Mouse (Mus musculus) heart, adult 9 months (tissue): ENCODE results near the gene Gm11037.

Experiments
- DNase-seq, 2 experiments: peaks; one replicate each; pipeline ENCODE4 v3.0.0; 2022; ENCODE audit warnings: low spot score in 2 of 2

Gene Gm11037

DNA sequence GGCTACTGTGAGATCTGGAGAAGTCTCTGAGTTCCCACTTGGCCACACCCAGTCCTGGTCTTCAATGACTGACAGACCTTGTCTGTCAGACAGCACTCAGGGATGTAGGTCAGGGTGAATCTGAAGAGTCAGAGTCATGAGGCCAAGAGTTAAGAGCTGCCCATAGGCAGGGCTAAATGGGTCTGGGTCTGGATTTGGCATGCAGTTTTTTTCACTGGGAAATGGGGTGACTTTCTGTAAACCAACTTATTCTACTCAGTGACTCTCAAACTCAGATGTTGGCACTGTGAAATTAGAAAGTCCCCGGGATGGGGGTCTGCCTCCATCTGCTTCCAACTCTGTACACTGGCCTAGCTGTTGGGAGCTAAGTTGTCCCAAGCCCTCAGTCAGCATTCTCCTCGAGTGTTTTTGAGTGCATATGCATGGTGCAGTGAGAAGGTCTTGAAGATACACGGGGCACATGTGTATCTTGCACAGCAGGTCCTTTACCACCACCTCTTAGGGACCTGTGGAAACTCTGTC lies 4.6 kb upstream of the Gm11037 start:
- DNase-seq: peak in 1 of 2 experiments; percentile 1

GRCm38 (mm10) chr2:131129836-131130235 lies 3.5 kb upstream of the Gm11037 start:
- peak in 1 of 2 experiments; percentile 63 for DNase-seq

- DNase-seq: no peak
These were observed 2.4 kb upstream of the Gm11037 start for GRCm38 (mm10) chr2:131130849-131131248.

- peak in 1 of 2 experiments; percentile 0 for DNase-seq
These were observed 997 bp upstream of the Gm11037 start for GRCm38 (mm10) chr2:131132111-131132888.

GRCm38 (mm10) chr2:131134381-131134780 lies 1.1 kb downstream of the Gm11037 start:
- peak; percentile 73 to 87 for DNase-seq

DNA sequence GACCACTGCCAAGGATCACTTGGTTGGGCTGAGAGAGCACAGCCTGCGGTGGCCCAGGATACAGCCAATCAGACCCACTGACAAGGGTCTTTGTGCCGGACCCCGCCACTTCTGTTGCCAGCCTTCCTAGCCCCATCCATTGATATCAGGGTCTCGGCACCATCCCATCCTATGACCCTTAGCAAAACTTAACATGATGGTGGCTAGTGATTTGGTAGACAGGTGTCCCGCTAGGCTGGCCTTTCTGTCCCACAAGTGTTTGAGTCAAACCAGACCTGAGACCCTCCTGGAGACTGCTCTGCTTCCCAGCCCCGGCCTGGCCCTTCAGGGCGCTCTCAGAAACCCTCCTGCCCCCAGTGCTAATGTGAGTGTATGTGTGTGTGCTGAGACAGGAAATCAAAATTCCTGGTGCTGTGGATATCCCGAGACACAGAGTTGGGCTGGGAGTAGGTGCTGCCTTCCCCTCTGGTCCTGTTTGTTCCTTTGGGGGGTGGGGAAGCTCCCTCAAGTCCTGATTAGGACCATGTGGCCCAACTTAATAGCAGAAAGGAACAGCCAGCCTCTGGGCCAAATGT lies 1.6 kb downstream of the Gm11037 start:
- no peak for DNase-seq

GRCm38 (mm10) chr2:131135521-131136139 lies 2.3 kb downstream of the Gm11037 start:
- DNase-seq: no peak

DNA sequence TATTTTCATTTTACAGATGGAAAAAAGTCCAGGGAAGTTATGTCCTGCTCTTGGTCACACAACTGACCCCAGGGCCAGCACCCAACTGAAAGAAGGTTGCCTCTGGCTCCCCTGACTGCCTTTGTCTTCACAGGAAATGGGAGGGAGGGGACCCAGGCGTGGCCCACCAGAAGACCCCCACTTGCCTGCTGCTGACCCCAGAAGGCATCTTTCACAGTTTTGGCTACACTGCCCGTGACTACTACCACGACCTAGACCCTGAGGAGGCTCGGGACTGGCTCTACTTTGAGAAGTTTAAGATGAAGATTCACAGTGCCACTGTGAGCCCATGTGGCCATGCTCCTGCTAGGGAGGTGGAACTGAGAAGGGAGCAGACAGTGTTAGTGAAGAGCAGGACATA lies 5.0 kb downstream of the Gm11037 start:
- DNase-seq: no peak

- no peak for DNase-seq
These were observed 5.5 kb downstream of the Gm11037 start for GRCm38 (mm10) chr2:131138760-131139159.

DNA sequence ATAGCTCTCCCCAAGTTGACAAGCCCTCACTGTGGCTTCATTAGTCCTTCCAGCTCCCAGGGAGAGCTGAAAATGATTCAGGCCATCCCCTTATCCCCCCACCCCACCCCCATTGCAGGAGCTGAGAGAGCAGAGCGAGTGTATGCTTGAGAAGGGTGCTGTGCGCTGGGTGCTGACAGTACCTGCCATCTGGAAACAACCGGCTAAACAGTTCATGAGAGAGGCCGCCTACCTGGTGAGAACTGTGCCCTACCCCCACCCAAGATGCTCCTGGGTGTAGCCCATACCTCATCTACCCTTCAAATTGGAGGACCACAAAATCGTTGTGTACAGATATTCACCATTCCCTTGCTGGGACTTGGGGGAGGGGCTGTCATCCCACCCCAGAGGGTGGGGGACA lies 6.0 kb downstream of the Gm11037 start:
- DNase-seq: no peak

GRCm38 (mm10) chr2:131139886-131140532 lies 6.7 kb downstream of the Gm11037 start:
- DNase-seq: peak; percentile 76 to 88

GRCm38 (mm10) chr2:131140533-131140905 lies 7.2 kb downstream of the Gm11037 start:
- no peak for DNase-seq

- no peak for DNase-seq
These were observed 8.2 kb downstream of the Gm11037 start for GRCm38 (mm10) chr2:131141336-131141986.

DNA sequence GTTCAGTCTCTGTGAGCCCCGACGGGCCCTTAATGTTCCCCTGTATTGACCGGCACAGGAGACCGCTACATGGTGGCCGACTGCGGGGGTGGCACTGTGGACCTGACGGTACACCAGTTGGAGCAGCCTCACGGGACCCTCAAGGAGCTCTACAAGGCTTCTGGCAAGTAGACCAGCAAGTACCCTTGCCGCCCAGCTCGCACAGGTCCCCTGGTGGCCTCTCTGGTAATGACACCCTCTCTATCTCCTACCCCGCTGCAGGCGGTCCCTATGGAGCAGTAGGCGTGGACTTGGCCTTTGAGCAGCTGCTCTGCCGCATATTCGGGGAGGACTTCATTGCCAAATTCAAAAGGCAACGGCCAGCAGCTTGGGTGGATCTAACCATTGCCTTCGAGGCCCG lies 9.3 kb downstream of the Gm11037 start:
- peak; percentile 81 to 83 for DNase-seq

DNA sequence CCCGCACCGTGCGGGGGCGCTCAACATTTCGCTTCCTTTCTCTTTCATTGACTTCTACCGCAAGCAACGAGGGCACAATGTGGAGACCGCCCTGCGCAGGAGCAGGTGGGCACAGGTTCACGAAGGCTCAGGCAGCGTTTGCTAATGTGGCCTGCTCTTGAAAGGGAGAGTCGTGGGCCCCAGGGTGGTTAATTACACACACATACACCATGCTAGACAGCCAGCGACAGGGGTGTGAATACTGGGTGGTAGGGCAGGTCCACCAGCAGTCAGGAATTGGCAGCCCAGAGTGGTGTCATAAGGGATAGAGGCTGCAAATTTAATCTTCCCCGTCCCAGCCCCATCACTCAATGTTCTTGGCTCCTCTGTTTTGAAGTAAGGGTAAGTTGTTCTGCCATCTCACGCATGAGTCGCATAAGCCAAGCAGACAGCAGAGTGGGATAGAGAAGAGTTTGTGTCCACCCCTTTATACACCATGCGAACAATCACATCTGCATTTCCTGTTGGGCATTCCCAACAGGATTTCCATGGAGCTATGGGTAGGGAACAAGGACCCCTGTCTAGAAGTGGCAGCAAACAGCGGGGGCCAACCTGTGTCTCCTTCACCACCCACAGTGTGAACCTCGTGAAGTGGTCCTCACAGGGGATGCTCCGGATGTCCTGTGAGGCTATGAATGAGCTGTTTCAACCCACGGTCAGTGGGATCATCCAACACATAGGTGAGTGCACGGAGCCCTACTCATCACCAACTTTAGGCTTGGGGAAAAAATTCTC lies 9.9 kb downstream of the Gm11037 start:
- DNase-seq: no peak

- no peak for DNase-seq
These were observed 11.8 kb downstream of the Gm11037 start for GRCm38 (mm10) chr2:131145121-131145520.

DNA sequence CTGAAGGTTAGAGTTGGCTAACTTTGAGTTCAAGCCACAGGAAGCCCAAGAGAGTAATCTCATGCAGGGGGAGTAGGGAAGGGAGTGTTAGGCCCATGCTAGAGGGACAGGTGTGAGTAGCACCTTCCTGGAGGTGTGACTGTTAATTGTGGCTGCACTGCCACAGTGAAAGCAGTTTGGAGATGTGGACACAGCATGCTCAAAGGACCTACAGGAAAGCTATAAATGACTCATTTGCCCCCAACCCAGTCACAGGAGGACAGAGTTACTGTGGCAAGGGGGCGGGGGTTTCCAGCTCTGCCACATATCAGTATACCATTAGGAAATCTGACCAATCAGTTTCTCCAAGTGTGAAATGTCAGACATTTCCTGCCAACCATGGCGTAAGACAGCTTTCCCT lies 12.2 kb downstream of the Gm11037 start:
- no peak for DNase-seq

DNA sequence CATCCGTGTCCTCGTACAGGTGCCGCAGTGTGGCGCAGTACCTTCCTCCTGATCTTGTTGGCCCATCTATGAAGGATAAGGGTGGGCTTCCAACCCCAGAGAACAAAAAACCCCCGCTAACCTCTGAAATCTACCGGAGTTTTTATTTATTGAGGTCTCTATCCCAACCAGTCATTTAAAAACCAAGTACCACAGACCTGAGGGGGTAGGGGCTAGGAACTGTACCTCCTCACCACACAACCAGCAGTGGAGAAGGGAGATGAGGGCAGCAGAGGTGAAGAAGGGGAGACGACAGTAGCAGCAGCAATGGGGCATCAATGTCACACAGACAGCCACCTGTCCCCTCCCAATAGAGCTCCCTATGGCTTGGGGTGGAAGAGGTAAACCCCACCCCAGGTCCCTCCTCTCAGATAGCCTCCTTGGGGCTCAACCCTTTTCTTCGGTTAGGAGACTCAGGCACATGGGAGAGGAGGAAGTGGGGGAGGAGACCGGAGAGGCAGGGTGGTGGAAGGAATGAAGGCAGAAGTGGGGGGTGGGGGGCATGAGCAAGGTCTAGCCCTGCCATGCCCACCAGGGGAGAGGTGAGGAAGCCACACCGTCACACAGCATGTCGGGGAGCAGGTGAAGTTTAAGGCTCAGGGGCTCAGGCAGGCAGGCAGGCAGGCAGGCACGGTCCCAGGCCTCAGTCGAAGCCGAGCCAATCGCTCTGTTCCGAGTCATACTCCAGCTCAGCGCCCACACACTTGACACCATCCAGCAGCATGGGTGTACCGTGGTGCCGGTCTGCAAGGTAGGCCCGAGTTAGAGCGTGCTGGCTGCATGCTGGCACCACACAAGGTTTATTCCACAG lies 13.1 kb downstream of the Gm11037 start:
- DNase-seq: no peak

- no peak for DNase-seq
These were observed 13.7 kb downstream of the Gm11037 start for GRCm38 (mm10) chr2:131147043-131147365.
